Mouse (Mus musculus) gastrocnemius, postnatal 25 days (tissue): Measurements from ENCODE around the gene Cdkn2aip. TPM values are rescaled to one million over a fixed set of nuclear protein-coding genes. Genes with fewer than 3 reads are reported as not detected.

Experiments used
- DNase-seq: peaks from one replicate; pipeline ENCODE4 v3.0.0; 2022
- long read RNA-seq, 2 experiments: library from polyadenylated mRNA; stranded (forward); transcript quantifications; one replicate each; pipeline ENCODE4 v2.0.0; 2021
- total RNA-seq, 2 experiments: library from RNA; stranded (reverse); gene quantifications; 1 replicate in 1 of 2; 2 replicates in 1 of 2; pipeline ENCODE4 v1.2.3; 2021

Gene Cdkn2aip
- 1 to 10 TPM; 4.4 to 4.7 TPM for total RNA-seq
- long read RNA-seq, experiment 1, partial matches to known transcripts, result 0 of 3 reads
- long read RNA-seq, experiment 1, other reads (novel, unspliced or antisense), result 0 of 3 reads
- long read RNA-seq, experiment 2, partial matches to known transcripts, result 0 of 9 reads
- long read RNA-seq, experiment 2, other reads (novel, unspliced or antisense), result 1 of 9 reads

- peak; percentile 98 for DNase-seq
Measured at GRCm38 (mm10) chr8:47713761-47714745, at the start of gene Cdkn2aip. TSS of gene Cdkn2aip (minus strand) at chr8:47713932.

- peak; percentile 24 for DNase-seq
Measured at GRCm38 (mm10) chr8:47763194-47763593, 49.5 kb upstream of the Cdkn2aip start.

GRCm38 (mm10) chr8:47760685-47761084 is 47.0 kb upstream of the Cdkn2aip start:
- no peak for DNase-seq

- DNase-seq, result no peak
Measured at GRCm38 (mm10) chr8:47760186-47760585, 46.5 kb upstream of the Cdkn2aip start.

GRCm38 (mm10) chr8:47753121-47753520 is 39.4 kb upstream of the Cdkn2aip start:
- no peak for DNase-seq

- no peak for DNase-seq
Measured at GRCm38 (mm10) chr8:47750096-47750495, 36.4 kb upstream of the Cdkn2aip start.

DNA sequence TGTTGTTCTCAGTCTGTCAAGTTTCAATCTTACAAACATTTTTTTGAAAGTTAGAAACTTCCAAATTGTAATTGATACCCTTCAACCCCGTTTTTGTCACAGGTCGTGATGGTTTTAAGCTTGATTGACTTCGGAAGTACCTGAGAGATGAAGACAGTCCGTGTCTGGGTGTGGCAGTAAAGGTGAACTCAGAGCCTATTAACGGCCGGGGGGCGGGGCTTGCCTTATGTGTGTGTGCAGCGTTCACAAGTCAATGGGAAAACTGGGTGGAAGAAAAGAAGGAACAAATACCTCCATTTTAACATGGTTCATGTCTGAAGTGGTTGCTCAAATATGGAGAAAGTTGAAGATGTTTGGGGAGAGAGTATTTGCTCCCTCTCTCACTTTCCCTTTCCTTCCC is 35.8 kb upstream of the Cdkn2aip start:
- DNase-seq, result no peak

- DNase-seq, result no peak
Measured at GRCm38 (mm10) chr8:47746304-47746703, 32.6 kb upstream of the Cdkn2aip start.

DNA sequence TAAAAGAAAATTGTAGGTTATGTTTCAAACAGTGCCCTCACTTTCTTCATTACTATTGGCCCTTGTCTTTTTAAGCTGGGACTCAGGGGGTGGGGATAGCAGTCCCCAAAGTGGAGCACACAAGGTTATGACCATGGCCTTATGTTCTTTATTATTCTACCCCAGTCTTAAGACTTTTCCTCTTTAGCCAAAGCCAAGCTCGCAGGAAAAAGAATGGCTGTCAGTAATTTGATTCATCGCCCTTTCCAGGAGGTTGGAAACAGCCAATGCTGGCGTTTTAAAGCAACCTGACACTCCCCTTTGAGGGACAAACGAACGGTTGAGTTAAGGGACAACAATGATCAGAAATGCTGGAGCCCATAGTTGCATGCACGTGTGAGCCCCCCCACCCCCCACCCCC is 32.1 kb upstream of the Cdkn2aip start:
- no peak for DNase-seq

- DNase-seq, result no peak
Measured at GRCm38 (mm10) chr8:47744803-47745202, 31.1 kb upstream of the Cdkn2aip start.

- peak; percentile 68 for DNase-seq
Measured at GRCm38 (mm10) chr8:47743419-47743818, 29.7 kb upstream of the Cdkn2aip start.

DNA sequence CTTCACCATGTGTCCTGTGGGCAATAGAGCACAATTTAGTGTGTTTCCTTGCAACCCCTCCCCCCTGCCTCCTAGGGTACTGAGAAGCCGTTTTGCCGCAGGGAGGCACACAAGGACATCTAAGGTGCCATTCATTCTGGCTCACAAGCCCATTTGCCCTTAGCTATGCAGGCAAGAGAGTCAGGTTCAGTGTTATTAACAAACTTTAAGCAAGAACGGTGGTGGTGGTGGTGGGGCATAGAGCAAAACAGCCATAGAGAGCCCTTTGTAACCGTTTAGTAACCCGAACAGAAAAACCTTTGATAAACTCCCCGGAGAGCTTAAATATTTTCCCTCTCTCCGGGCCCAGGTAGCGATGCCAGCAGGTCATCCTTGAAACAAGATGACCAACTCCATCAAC is 29.3 kb upstream of the Cdkn2aip start:
- no peak for DNase-seq

GRCm38 (mm10) chr8:47742372-47742771 is 28.6 kb upstream of the Cdkn2aip start:
- no peak for DNase-seq

- DNase-seq, result no peak
Measured at GRCm38 (mm10) chr8:47737120-47737519, 23.4 kb upstream of the Cdkn2aip start.

GRCm38 (mm10) chr8:47729324-47729723 is 15.6 kb upstream of the Cdkn2aip start:
- DNase-seq, result no peak

- no peak for DNase-seq
Measured at GRCm38 (mm10) chr8:47726945-47727344, 13.2 kb upstream of the Cdkn2aip start.

DNA sequence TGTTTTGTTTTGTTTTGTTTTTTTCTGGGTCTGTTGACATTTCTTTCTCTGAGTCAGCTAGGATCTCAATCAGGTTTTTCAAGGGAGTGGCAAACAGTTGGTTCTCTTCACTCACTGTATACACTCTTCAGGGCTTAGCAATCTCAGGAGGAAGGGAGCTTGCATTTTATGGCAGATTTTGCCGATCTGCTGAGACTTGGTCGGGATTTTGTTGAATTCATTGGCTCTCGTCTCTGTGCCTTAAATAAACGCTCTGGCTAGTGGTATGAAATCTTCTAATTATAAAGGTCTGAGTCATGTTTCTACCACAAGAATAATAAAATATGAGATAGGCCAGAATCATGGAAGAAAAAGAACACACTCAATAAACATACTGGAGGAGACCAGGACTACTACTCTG is 7.9 kb upstream of the Cdkn2aip start:
- no peak for DNase-seq

DNA sequence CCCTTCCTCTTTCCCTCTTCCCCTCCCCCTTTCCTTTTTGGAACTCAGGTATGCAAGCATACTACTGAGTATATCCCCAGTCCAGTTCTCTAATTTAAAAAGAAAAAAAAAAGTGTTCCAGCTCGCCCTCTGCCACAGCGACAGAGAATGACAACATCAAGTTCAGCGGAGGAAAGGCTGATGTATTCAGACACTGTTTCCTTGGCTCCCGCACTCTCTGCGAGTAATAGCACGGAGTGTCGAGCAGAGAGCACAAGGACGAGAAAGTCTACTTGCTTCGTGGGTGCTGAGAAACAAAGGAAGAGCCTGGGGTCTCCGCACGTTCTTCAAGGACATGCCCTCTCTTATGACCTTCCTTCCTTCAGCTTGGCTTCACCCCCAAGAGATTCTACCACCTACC is 4.9 kb upstream of the Cdkn2aip start:
- DNase-seq, result no peak

DNA sequence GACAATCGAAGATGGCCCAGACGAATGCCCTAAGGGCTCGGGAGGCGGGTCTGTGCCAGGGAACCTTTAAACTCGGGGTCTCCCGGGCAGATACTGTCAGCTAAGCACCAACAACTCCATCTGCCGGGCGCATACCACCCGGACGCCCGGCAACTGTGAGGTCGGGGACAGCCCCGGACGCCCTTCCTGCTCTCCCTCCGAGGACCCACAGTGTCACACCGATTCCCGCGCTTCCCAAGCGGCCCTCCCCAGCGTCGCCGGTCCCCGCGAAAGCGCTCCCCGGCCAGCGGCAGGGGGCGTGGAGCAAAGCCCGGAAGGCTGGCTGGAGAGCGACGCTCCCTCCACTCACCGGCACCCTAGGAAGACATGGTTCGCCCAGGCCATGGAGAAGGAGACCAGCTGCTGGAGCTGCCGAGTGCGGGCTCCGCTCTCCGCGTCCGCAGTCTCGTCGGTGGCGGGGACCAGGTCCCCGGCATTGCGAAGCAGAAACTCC is 515 bp downstream of the Cdkn2aip start:
- no peak for DNase-seq

DNA sequence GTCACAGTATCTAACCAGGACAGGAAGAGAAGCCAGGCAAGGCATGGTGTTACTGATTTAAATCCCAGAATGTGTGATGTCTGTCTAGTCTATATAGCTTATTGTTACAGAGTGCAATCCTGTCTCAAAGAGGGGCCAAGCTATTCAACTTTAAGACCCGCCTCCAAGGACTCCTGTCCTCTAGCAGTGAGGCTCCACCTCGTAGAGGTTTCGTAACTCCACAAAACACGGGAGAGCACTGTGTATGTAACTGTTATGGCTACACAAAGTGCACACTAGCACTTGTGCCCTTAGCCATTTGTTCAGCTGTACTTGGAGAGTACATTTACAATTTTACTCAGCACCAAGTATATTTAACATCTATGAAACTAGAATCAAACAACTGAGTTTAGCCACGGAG is 5.6 kb downstream of the Cdkn2aip start:
- no peak for DNase-seq

GRCm38 (mm10) chr8:47706746-47707145 is 7.0 kb downstream of the Cdkn2aip start:
- no peak for DNase-seq

- no peak for DNase-seq
Measured at GRCm38 (mm10) chr8:47702333-47702732, 11.4 kb downstream of the Cdkn2aip start.

DNA sequence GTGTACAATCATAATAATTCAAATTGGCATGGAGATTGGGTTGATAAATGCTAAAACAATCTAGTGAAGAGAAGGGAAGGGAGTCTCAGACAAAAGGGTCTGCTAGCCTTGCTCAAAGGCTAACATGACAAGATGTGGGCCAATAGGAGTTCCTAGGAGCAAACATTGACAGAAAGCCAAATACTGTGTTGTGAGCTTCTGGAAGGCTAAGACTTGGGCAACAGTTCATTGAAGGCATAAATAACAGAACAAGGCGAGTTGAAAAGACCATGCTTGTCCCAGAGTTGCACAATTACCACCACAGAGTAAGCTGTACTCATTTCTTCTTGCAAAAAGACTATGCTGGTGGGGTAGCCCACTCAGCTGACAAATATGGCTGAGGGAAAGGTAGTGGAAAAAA is 16.0 kb downstream of the Cdkn2aip start:
- no peak for DNase-seq
